Mouse (Mus musculus): Measurements from ENCODE around the gene Ppm1a. TPM values are rescaled to one million over a fixed set of nuclear protein-coding genes. Genes with fewer than 3 reads are reported as not detected.

The Ppm1a gene
- polyA plus RNA-seq, 1 experiment = 80.6 TPM

DNA sequence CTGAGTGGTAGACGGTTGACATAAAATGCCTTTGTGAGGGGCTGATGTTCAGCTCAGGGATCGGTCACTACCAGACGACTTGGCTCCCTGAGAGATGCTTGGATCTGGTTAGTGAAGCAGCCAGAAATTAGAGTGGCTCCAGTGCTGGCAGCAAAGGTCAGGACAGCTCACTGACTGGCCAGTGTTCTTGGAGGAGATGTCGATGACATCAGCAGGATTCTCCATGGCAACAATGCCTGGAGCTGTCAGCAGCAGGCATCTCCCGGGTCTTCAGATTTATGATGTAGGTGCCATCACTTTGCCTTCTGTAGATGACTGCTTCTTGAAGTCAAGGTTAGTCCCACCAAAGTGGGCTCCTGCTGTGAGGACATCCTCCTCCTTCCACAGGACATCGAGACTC is 16.1 kb upstream of the Ppm1a start:
- Histone ChIP-seq H3K4me3 (ENCODE audit: insufficient read depth, poor library complexity, severe bottlenecking) (no peak overlapping the region), H3ac (ENCODE audit: control insufficient read depth, insufficient read length, low read depth) (no peak overlapping the region), H3K36me3 (ENCODE audit: control insufficient read depth, insufficient read depth) (no peaks in the 10 kb centered on the region), H3K27me3 (ENCODE audit: control insufficient read depth, insufficient read depth, insufficient read length) (no peaks in the 10 kb centered on the region), H3K79me3 (ENCODE audit: low read depth) (no peaks in the 10 kb centered on the region), H3K79me2 (ENCODE audit: control insufficient read depth, insufficient read depth) (no peaks in the 10 kb centered on the region)
- TF ChIP-seq USF1 (IDR thresholded peaks at IDR 0.05; ENCODE audit: low read depth) (no peak), FOSL1 (IDR thresholded peaks at IDR 0.05; ENCODE audit: insufficient read depth, low read length, poor library complexity, severe bottlenecking) (no peak), MYOD1 (IDR thresholded peaks at IDR 0.05; ENCODE audit: control insufficient read depth, insufficient read length, low read depth) (no peak), CTCF (IDR thresholded peaks at IDR 0.05; ENCODE audit: control insufficient read depth, insufficient read depth, insufficient read length) (no peak), MYOG (IDR thresholded peaks at IDR 0.05; ENCODE audit: control insufficient read depth, extremely low read depth, insufficient read length) (no peak), CEBPB (IDR thresholded peaks at IDR 0.05; ENCODE audit: low read depth) (no peak), MAX (IDR thresholded peaks at IDR 0.05) (no peak)

DNA sequence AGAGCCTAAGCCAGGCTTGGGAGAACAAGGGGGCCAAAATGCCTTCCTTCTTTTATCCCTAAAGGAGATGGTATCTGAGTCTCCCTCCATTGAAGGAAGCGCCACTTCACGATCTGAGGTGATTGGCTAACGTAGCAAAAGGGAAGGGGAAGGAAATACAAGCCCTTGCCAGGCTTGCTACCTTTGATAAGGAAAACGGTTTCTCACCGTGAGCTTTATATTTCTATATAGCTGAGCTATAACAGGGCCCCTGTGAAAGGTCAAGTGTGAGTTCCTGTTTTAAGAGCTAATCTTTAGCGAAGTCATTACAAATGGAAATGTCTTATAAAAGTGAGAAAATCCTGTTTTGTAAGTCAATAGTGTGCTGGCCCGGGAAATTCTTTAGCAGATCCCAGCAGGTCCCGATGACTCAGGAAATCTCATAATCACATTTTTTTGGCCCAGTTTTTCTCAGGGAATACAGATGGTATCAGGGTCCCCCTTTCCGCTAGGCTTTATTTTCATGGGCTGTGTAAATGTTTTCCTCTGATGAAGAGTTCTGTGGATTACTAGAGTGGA is 12.4 kb upstream of the Ppm1a start:
- Histone ChIP-seq H3K79me3 (ENCODE audit: low read depth) (no peaks in the 10 kb centered on the region), H3K79me2 (ENCODE audit: control insufficient read depth, insufficient read depth) (no peaks in the 10 kb centered on the region), H3K27me3 (ENCODE audit: control insufficient read depth, insufficient read depth, insufficient read length) (no peaks in the 10 kb centered on the region), H3K4me3 (ENCODE audit: insufficient read depth, poor library complexity, severe bottlenecking) (no peak overlapping the region), H3ac (ENCODE audit: control insufficient read depth, insufficient read length, low read depth) (no peak overlapping the region), H3K36me3 (ENCODE audit: control insufficient read depth, insufficient read depth) (no peaks in the 10 kb centered on the region)
- TF ChIP-seq FOSL1 (IDR thresholded peaks at IDR 0.05; ENCODE audit: insufficient read depth, low read length, poor library complexity, severe bottlenecking) (no peak), MYOG (IDR thresholded peaks at IDR 0.05; ENCODE audit: control insufficient read depth, extremely low read depth, insufficient read length) (no peak), USF1 (IDR thresholded peaks at IDR 0.05; ENCODE audit: low read depth) (no peak), MYOD1 (IDR thresholded peaks at IDR 0.05; ENCODE audit: control insufficient read depth, insufficient read length, low read depth) (no peak), CTCF (IDR thresholded peaks at IDR 0.05; ENCODE audit: control insufficient read depth, insufficient read depth, insufficient read length) (no peak), CEBPB (IDR thresholded peaks at IDR 0.05; ENCODE audit: low read depth) (no peak)

DNA sequence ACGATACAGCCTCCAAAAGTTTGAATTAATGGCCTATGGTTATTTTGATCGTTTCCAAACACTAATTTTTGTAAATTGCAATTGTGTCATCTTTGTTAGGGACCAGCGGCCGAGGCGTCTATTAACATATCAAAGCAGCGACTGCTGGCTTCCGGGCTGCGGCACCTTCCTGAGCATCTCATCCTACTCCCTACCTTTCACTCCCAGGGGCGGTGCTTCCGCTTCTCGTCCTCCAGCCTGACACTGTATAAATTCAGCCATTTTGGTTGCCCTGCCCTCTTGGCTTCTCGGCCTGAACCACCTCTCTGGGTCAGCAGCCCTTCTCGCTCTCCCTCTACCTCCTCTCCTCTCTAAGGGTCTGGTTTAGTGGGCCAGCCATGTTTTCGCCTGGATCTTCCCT is 11.8 kb upstream of the Ppm1a start:
- Histone ChIP-seq H3K4me3 (ENCODE audit: insufficient read depth, poor library complexity, severe bottlenecking) (no peak overlapping the region), H3K79me2 (ENCODE audit: control insufficient read depth, insufficient read depth) (no peaks in the 10 kb centered on the region), H3K36me3 (ENCODE audit: control insufficient read depth, insufficient read depth) (no peaks in the 10 kb centered on the region), H3K27me3 (ENCODE audit: control insufficient read depth, insufficient read depth, insufficient read length) (no peaks in the 10 kb centered on the region), H3ac (ENCODE audit: control insufficient read depth, insufficient read length, low read depth) (no peak overlapping the region), H3K79me3 (ENCODE audit: low read depth) (no peaks in the 10 kb centered on the region)
- TF ChIP-seq CTCF (IDR thresholded peaks at IDR 0.05; ENCODE audit: control insufficient read depth, insufficient read depth, insufficient read length) = no peak
- TF ChIP-seq FOSL1 (IDR thresholded peaks at IDR 0.05; ENCODE audit: insufficient read depth, low read length, poor library complexity, severe bottlenecking) = no peak
- no peak for TF ChIP-seq USF1 (IDR thresholded peaks at IDR 0.05; ENCODE audit: low read depth)
- TF ChIP-seq MYOG (IDR thresholded peaks at IDR 0.05; ENCODE audit: control insufficient read depth, extremely low read depth, insufficient read length) = no peak
- no peak for TF ChIP-seq CEBPB (IDR thresholded peaks at IDR 0.05; ENCODE audit: low read depth)
- no peak for TF ChIP-seq MYOD1 (IDR thresholded peaks at IDR 0.05; ENCODE audit: control insufficient read depth, insufficient read length, low read depth)
- no peak for TF ChIP-seq MAX (IDR thresholded peaks at IDR 0.05)

DNA sequence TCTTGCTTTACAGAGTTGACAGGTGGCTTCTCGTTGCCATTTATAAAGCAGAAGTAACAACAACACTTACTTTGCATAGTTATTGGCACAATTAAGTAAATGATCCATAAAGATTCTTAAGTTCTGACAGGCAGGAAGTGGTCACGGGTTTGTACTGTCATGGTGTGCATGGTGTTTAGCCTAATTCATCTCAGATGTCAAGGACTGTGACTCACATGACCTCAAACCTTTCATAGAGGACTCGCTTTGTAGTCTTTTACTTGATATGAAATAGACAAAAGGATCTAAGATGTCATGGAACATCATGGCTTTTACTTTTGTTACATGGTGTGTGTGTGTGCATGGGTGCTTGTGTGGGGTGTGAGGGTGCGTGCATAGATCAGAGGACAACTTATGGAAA is 8.9 kb upstream of the Ppm1a start:
- no peaks in the 10 kb centered on the region for H3K36me3 ChIP-seq (ENCODE audit: control insufficient read depth, insufficient read depth)
- no peak overlapping the region for H3K4me3 ChIP-seq (ENCODE audit: insufficient read depth, poor library complexity, severe bottlenecking)
- no peaks in the 10 kb centered on the region for H3K79me2 ChIP-seq (ENCODE audit: control insufficient read depth, insufficient read depth)
- no peaks in the 10 kb centered on the region for H3K79me3 ChIP-seq (ENCODE audit: low read depth)
- TF ChIP-seq USF1 (IDR thresholded peaks at IDR 0.05; ENCODE audit: low read depth) (peak; percentile 63), FOSL1 (IDR thresholded peaks at IDR 0.05; ENCODE audit: insufficient read depth, low read length, poor library complexity, severe bottlenecking) (peak; percentile 89), CTCF (IDR thresholded peaks at IDR 0.05; ENCODE audit: control insufficient read depth, insufficient read depth, insufficient read length) (no peak), CEBPB (IDR thresholded peaks at IDR 0.05; ENCODE audit: low read depth) (no peak), MAX (IDR thresholded peaks at IDR 0.05) (peak; percentile 54), MYOG (IDR thresholded peaks at IDR 0.05; ENCODE audit: control insufficient read depth, extremely low read depth, insufficient read length) (no peak), MYOD1 (IDR thresholded peaks at IDR 0.05; ENCODE audit: control insufficient read depth, insufficient read length, low read depth) (peak; percentile 26)
- H3ac ChIP-seq (ENCODE audit: control insufficient read depth, insufficient read length, low read depth) = no peak overlapping the region
- no peaks in the 10 kb centered on the region for H3K27me3 ChIP-seq (ENCODE audit: control insufficient read depth, insufficient read depth, insufficient read length)

DNA sequence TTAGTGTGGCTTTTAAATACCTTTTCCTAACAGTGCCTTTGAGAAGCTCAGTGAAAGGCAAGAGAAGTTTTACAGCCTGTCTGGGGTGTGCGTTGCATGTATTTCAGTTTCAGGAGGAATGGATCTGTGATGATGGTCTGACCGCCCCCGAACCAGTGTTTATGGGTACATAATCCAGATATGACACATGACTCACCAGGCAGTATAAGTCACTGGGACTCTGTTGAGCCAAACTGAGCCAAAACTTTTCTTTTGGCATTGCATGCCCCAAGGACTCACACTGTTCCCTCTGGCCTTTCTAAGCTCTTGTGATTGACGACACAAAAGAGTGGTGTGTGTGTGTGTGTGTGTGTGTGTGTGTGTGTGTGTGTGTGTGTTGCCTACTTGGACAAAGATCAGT is 8.4 kb upstream of the Ppm1a start:
- TF ChIP-seq FOSL1 (IDR thresholded peaks at IDR 0.05; ENCODE audit: insufficient read depth, low read length, poor library complexity, severe bottlenecking) (peak; percentile 92), MYOD1 (IDR thresholded peaks at IDR 0.05; ENCODE audit: control insufficient read depth, insufficient read length, low read depth) (no peak), USF1 (IDR thresholded peaks at IDR 0.05; ENCODE audit: low read depth) (no peak)
- H3K36me3 ChIP-seq (ENCODE audit: control insufficient read depth, insufficient read depth) = no peaks in the 10 kb centered on the region
- no peaks in the 10 kb centered on the region for H3K79me2 ChIP-seq (ENCODE audit: control insufficient read depth, insufficient read depth)
- no peak overlapping the region for H3ac ChIP-seq (ENCODE audit: control insufficient read depth, insufficient read length, low read depth)
- no peaks in the 10 kb centered on the region for H3K27me3 ChIP-seq (ENCODE audit: control insufficient read depth, insufficient read depth, insufficient read length)
- H3K79me3 ChIP-seq (ENCODE audit: low read depth) = no peaks in the 10 kb centered on the region
- H3K4me3 ChIP-seq (ENCODE audit: insufficient read depth, poor library complexity, severe bottlenecking) = no peak overlapping the region

DNA sequence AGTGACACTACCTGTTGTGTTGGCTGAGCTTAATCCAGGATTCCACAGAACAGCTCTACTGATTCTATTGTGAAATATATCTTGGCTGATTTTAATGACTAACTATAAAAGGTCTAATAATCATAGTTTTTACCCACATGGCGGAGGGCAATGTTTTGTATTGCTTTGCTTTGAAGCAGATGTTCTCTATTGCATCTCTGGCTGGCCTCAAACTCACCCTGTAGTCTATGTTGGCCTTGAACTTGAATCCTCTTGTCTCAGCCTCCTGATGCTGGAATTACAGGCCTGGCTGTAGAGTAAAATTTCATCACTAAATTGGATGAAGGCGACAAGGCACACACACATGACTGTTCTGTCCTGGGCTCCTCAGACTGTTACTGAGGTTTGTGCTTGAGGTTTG is 7.8 kb upstream of the Ppm1a start:
- Histone ChIP-seq H3K27me3 (ENCODE audit: control insufficient read depth, insufficient read depth, insufficient read length) (no peaks in the 10 kb centered on the region), H3K79me2 (ENCODE audit: control insufficient read depth, insufficient read depth) (no peaks in the 10 kb centered on the region), H3K4me3 (ENCODE audit: insufficient read depth, poor library complexity, severe bottlenecking) (no peak overlapping the region), H3K79me3 (ENCODE audit: low read depth) (no peaks in the 10 kb centered on the region), H3K36me3 (ENCODE audit: control insufficient read depth, insufficient read depth) (no peaks in the 10 kb centered on the region), H3ac (ENCODE audit: control insufficient read depth, insufficient read length, low read depth) (no peak overlapping the region)
- TF ChIP-seq MYOD1 (IDR thresholded peaks at IDR 0.05; ENCODE audit: control insufficient read depth, insufficient read length, low read depth) (no peak), MYOG (IDR thresholded peaks at IDR 0.05; ENCODE audit: control insufficient read depth, extremely low read depth, insufficient read length) (no peak), FOSL1 (IDR thresholded peaks at IDR 0.05; ENCODE audit: insufficient read depth, low read length, poor library complexity, severe bottlenecking) (no peak), USF1 (IDR thresholded peaks at IDR 0.05; ENCODE audit: low read depth) (no peak), CTCF (IDR thresholded peaks at IDR 0.05; ENCODE audit: control insufficient read depth, insufficient read depth, insufficient read length) (no peak), MAX (IDR thresholded peaks at IDR 0.05) (no peak), CEBPB (IDR thresholded peaks at IDR 0.05; ENCODE audit: low read depth) (no peak)
